Mouse (Mus musculus) lung, postnatal 0 days (tissue): ENCODE results near the gene Atp2b1. TPM values are rescaled to one million over a fixed set of nuclear protein-coding genes. Genes with fewer than 3 reads are reported as not detected.
A peak's percentile ranks its signal among the peaks of the same experiment; 100 is the strongest.

Experiments
- ATAC-seq: fragments of 200-750 bp; cut with Nextera tagmentation; 2 replicates; pipeline ENCODE4 v1.8.0; 2017; ENCODE audit warnings: moderate library complexity
- DNase-seq: peaks from one replicate; pipeline ENCODE4 v3.0.0-alpha.2; 2016; ENCODE audit warnings: low spot score
- H3K27ac ChIP-seq: fragments of 300-500 bp; sonication (generic); 2 replicates; pipeline ENCODE4 v1.5.1; 2014; ENCODE audit warnings: antibody characterized with exemption, mild to moderate bottlenecking, low read length, mixed read lengths
- H3K27me3 ChIP-seq: fragments of 300-500 bp; sonication (generic); replicated peaks from 2 replicates; pipeline ENCODE4 v1.6.1; 2014; ENCODE audit warnings: low read length, mixed read lengths; ENCODE audit not compliant: insufficient read depth
- H3K36me3 ChIP-seq: fragments of 300-500 bp; sonication (generic); 2 replicates; pipeline ENCODE4 v1.6.1; 2014; ENCODE audit warnings: low read length, mixed read lengths; ENCODE audit not compliant: insufficient read depth
- H3K4me1 ChIP-seq: fragments of 300-500 bp; sonication (generic); 2 replicates; pipeline ENCODE4 v1.6.1; 2014; ENCODE audit warnings: antibody characterized with exemption, low read depth, low read length, mixed read lengths; ENCODE audit not compliant: insufficient read depth
- H3K4me2 ChIP-seq: fragments of 300-500 bp; sonication (generic); replicated peaks from 2 replicates; pipeline ENCODE4 v1.6.1; 2014; ENCODE audit warnings: low read depth, mild to moderate bottlenecking, low read length, moderate library complexity, mixed read lengths
- H3K4me3 ChIP-seq: fragments of 300-500 bp; sonication (generic); 2 replicates; pipeline ENCODE4 v1.5.1; 2014; ENCODE audit warnings: low read depth, low read length
- H3K9ac ChIP-seq: fragments of 300-500 bp; sonication (generic); replicated peaks from 2 replicates; pipeline ENCODE4 v1.6.1; 2014; ENCODE audit warnings: low read depth, mild to moderate bottlenecking
- H3K9me3 ChIP-seq: fragments of 300-500 bp; sonication (generic); 2 replicates; pipeline ENCODE4 v1.6.1; 2016; ENCODE audit warnings: low read length, mixed read lengths
- CTCF ChIP-seq: IDR thresholded peaks from 2 replicates; pipeline ENCODE4 v1.5.1; 2016; ENCODE audit warnings: antibody characterized with exemption, mild to moderate bottlenecking
- EP300 ChIP-seq: IDR thresholded peaks from 2 replicates; pipeline ENCODE4 v1.6.1; 2016; ENCODE audit warnings: antibody characterized with exemption, mild to moderate bottlenecking, control low read depth
- WGBS: fragments of 180-500 bp; shearing (Covaris S2); extraction: QIAGEN DNeasy Blood & Tissue Kit; methylation state at CpG from one replicate; pipeline ENCODE4 v1.1.7; 2014; 5-methylcytosine and 5-hydroxymethylcytosine counted together
- polyA plus RNA-seq: library from polyadenylated mRNA; unstranded; fragments of >200 nt; fragmentation: Nextera tagmentation; extraction: Ambion mirVana; gene quantifications from 2 replicates; pipeline ENCODE4 v1.2.1, GENCODE M21; 2015

Atp2b1 gene
- polyA plus RNA-seq, 1 experiment from 2014 or later, result 277 TPM

DNA sequence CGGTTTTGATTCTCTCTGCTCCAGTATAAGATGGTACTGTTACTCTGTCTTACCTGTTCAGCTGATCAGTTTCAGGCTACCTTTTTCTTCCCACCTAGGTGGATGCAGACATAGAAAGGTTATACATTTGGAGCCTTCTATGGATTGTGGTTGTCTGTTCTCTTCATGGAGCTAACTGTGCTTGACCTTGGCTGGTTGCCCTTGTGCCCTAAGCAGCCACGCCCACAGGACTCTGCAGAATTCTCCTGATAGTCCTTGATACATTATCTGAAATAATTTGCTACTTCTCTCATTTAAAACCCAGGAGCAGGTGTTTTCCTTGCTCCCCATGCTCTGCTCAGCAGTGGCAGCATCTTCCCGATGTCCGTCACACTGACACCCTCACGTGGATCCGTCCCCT, 61.4 kb downstream of the Atp2b1 start:
- TF ChIP-seq CTCF, result no peak
- DNase-seq (no peak), ATAC-seq (no peak)
- no peaks in the 10 kb centered on the region for H3K9me3 ChIP-seq
- H3K27ac ChIP-seq, result no peak overlapping the region
- no peak overlapping the region for H3K4me2 ChIP-seq
- H3K36me3 ChIP-seq, result no peaks in the 10 kb centered on the region
- H3K4me1 ChIP-seq, result peaks cover 11% of the 10 kb centered on the region; the same call in 1 of the 2 replicates
- WGBS, result 65% methylated on average over 6 of the region's 6 CpGs
- no peaks in the 10 kb centered on the region for H3K27me3 ChIP-seq
- H3K9ac ChIP-seq, result no peak overlapping the region
- H3K4me3 ChIP-seq, result no peak overlapping the region

- no peaks in the 10 kb centered on the region for H3K9me3 ChIP-seq
- H3K27ac ChIP-seq, result no peak overlapping the region
- 56% methylated on average over 6 of the region's 6 CpGs for WGBS
- no peak overlapping the region for H3K4me3 ChIP-seq
- no peak for ATAC-seq
- H3K4me1 ChIP-seq, result peaks cover 11% of the 10 kb centered on the region; the same call in 1 of the 2 replicates
- DNase-seq, result no peak
- no peaks in the 10 kb centered on the region for H3K27me3 ChIP-seq
- H3K9ac ChIP-seq, result no peak overlapping the region
- no peak for TF ChIP-seq EP300
- no peak for TF ChIP-seq CTCF
- no peaks in the 10 kb centered on the region for H3K36me3 ChIP-seq
- H3K4me2 ChIP-seq, result no peak overlapping the region
Observed at GRCm38 (mm10) chr10:98976877-98977494, 62.8 kb downstream of the Atp2b1 start.

GRCm38 (mm10) chr10:98978766-98979165, 64.6 kb downstream of the Atp2b1 start:
- ATAC-seq (no peak), DNase-seq (no peak)
- TF ChIP-seq EP300 (no peak), CTCF (no peak)
- Histone ChIP-seq H3K27me3 (no peaks in the 10 kb centered on the region), H3K4me3 (no peak overlapping the region), H3K9ac (no peak overlapping the region), H3K27ac (no peak overlapping the region), H3K9me3 (no peaks in the 10 kb centered on the region), H3K4me2 (no peak overlapping the region), H3K4me1 (0 out of 2 replicates have a peak, but pooled peaks cover 7% of the 10 kb centered on the region), H3K36me3 (no peaks in the 10 kb centered on the region)
- WGBS, result 49% methylated on average over 6 of the region's 6 CpGs

DNA sequence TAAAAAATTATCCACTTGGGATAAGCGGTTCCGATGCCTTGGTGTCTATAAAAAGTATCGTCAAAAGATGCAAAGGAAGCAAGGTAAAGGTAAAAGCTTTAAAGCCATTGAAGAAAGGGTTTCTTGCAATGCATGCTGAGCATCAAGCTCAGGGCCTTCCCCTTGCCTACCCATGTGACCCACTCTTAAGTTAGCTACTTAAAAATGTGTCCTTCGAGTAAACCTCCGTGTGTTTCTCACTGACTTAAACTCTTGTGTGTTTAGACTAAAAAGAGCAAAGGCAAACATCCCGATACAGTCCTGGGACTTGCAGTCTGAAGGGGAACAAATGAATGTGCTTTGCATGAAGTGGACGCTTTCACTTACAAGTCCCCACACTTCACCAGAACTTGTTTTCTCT, 65.1 kb downstream of the Atp2b1 start:
- DNase-seq, result peak; percentile 70
- H3K4me3 ChIP-seq, result no peak overlapping the region
- H3K27ac ChIP-seq, result no peak overlapping the region
- H3K4me2 ChIP-seq, result no peak overlapping the region
- H3K9me3 ChIP-seq, result no peaks in the 10 kb centered on the region
- no peaks in the 10 kb centered on the region for H3K36me3 ChIP-seq
- H3K4me1 ChIP-seq, result 0 out of 2 replicates have a peak, but pooled peaks cover 7% of the 10 kb centered on the region
- peak; percentile 29; the same call in 1 of the 2 replicates for TF ChIP-seq EP300
- no peak for TF ChIP-seq CTCF
- no peak overlapping the region for H3K9ac ChIP-seq
- ATAC-seq, result peak; percentile 80
- H3K27me3 ChIP-seq, result no peaks in the 10 kb centered on the region
- WGBS, result 58% methylated on average over 7 of the region's 7 CpGs

DNA sequence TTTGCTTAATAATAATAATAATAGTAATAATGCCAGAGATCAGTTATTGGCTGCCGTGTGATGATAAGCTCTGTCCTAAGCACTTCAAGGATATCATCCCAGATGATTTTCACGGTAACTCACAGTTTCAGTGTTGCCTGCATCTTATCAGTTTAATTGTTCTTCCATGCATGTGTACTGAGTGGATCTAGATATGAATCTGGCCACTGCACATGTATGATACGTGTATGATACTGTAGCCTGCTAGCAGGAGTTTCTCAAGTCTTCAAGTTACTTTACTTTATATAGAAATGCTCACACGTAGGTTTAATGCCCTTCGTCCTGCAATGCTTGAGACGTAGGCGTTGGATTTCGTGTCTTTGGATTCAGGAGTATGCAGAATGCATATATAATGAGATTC, 65.7 kb downstream of the Atp2b1 start:
- H3K4me3 ChIP-seq, result no peak overlapping the region
- ATAC-seq (no peak), DNase-seq (no peak)
- no peak overlapping the region for H3K4me2 ChIP-seq
- no peak overlapping the region for H3K9ac ChIP-seq
- H3K27me3 ChIP-seq, result no peaks in the 10 kb centered on the region
- no peak overlapping the region for H3K27ac ChIP-seq
- WGBS, result 77% methylated on average over 8 of the region's 8 CpGs
- TF ChIP-seq EP300 (no peak), CTCF (no peak)
- H3K4me1 ChIP-seq, result 0 out of 2 replicates have a peak, but pooled peaks cover 7% of the 10 kb centered on the region
- H3K36me3 ChIP-seq, result no peaks in the 10 kb centered on the region
- no peaks in the 10 kb centered on the region for H3K9me3 ChIP-seq

DNA sequence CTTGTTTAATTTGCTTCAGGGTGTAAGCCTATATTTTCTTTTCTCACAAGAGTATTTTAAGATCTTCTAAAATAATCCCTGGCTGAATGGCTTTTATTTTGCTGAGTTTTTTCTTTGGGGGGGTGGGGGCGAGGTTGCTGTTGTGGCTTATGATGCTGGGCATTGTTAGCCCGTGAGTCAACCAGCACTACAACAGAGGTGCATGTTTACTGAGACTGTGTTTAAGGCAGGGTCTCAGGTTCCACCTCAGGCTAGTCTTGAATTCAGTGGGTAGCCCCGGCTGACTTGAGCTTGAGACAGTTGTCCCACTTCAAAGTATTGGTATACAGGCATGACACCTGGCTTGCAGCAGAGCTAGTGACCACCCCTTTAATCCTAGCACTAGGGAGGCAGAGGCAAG, 77.8 kb downstream of the Atp2b1 start:
- no peak overlapping the region for H3K27ac ChIP-seq
- H3K36me3 ChIP-seq, result peaks cover 17% of the 10 kb centered on the region; the same call in 1 of the 2 replicates
- TF ChIP-seq CTCF (no peak), EP300 (no peak)
- ATAC-seq (no peak), DNase-seq (no peak)
- H3K9me3 ChIP-seq, result no peaks in the 10 kb centered on the region
- WGBS, result 76% methylated on average over 3 of the region's 3 CpGs
- H3K4me2 ChIP-seq, result no peak overlapping the region
- no peaks in the 10 kb centered on the region for H3K27me3 ChIP-seq
- no peaks in the 10 kb centered on the region for H3K4me1 ChIP-seq
- H3K9ac ChIP-seq, result no peak overlapping the region
- no peak overlapping the region for H3K4me3 ChIP-seq

- DNase-seq (no peak), ATAC-seq (no peak)
- Histone ChIP-seq H3K36me3 (peaks cover 22% of the 10 kb centered on the region; the same call in 1 of the 2 replicates), H3K9me3 (no peaks in the 10 kb centered on the region), H3K27me3 (no peaks in the 10 kb centered on the region), H3K27ac (no peak overlapping the region), H3K4me3 (no peak overlapping the region), H3K4me2 (no peak overlapping the region), H3K9ac (no peak overlapping the region), H3K4me1 (no peaks in the 10 kb centered on the region)
- WGBS, result 92% methylated on average over 8 of the region's 8 CpGs
- TF ChIP-seq EP300 (no peak), CTCF (no peak)
Observed at GRCm38 (mm10) chr10:98993186-98993585, 79.0 kb downstream of the Atp2b1 start.
